Mouse (Mus musculus) stomach, embryonic 16.5 days (tissue): Measurements from ENCODE around the gene Ppp1r16b. TPM values are rescaled to one million over a fixed set of nuclear protein-coding genes. Genes with fewer than 3 reads are reported as not detected.

ENCODE experiments used
- ATAC-seq: fragments of 200-750 bp; cut with Nextera tagmentation; 2 replicates; pipeline ENCODE4 v1.8.0; 2017; ENCODE audit warnings: moderate number of reproducible peaks, moderate TSS enrichment; ENCODE audit not compliant: insufficient read depth, low FRiP score
- H3K27ac ChIP-seq: fragments of 300-500 bp; sonication (generic); 2 replicates; pipeline ENCODE4 v1.5.1; 2014; ENCODE audit warnings: low read length
- H3K27me3 ChIP-seq: fragments of 300-500 bp; sonication (generic); 2 replicates; pipeline ENCODE4 v1.6.1; 2014; ENCODE audit warnings: low read length, control low read depth, mixed read lengths; ENCODE audit not compliant: control insufficient read depth, insufficient read depth
- H3K36me3 ChIP-seq: fragments of 300-500 bp; sonication (generic); 2 replicates; pipeline ENCODE4 v1.6.1; 2014; ENCODE audit warnings: low read length; ENCODE audit not compliant: control insufficient read depth, insufficient read depth
- H3K4me1 ChIP-seq: fragments of 300-500 bp; sonication (generic); 2 replicates; pipeline ENCODE4 v1.6.1; 2014; ENCODE audit warnings: low read length, control low read depth, mixed read lengths; ENCODE audit not compliant: control insufficient read depth, insufficient read depth
- H3K4me2 ChIP-seq: fragments of 300-500 bp; sonication (generic); 2 replicates; pipeline ENCODE4 v1.6.1; 2014; ENCODE audit warnings: low read depth, low read length, mixed read lengths
- H3K4me3 ChIP-seq: fragments of 300-500 bp; sonication (generic); replicated peaks from 2 replicates; pipeline ENCODE4 v1.5.1; 2014; ENCODE audit warnings: mild to moderate bottlenecking, low read length
- H3K9ac ChIP-seq: fragments of 300-500 bp; sonication (generic); 2 replicates; pipeline ENCODE4 v1.6.1; 2014; ENCODE audit warnings: low read length
- H3K9me3 ChIP-seq: fragments of 300-500 bp; sonication (generic); replicated peaks from 2 replicates; pipeline ENCODE4 v1.6.1; 2016; ENCODE audit warnings: low read length, control low read depth; ENCODE audit not compliant: control insufficient read depth
- WGBS: fragments of 180-500 bp; shearing (Covaris S2); extraction: QIAGEN DNeasy Blood & Tissue Kit; methylation state at CpG from one replicate; pipeline ENCODE4 v1.1.7; 2014; 5-methylcytosine and 5-hydroxymethylcytosine counted together
- polyA plus RNA-seq: library from polyadenylated mRNA; unstranded; fragments of >200 nt; fragmentation: Nextera tagmentation; extraction: Ambion mirVana; gene quantifications from 2 replicates; pipeline ENCODE4 v1.2.1, GENCODE M21; 2015

Gene Ppp1r16b
- polyA plus RNA-seq, 1 experiment from 2014 or later: 4.1 TPM

DNA sequence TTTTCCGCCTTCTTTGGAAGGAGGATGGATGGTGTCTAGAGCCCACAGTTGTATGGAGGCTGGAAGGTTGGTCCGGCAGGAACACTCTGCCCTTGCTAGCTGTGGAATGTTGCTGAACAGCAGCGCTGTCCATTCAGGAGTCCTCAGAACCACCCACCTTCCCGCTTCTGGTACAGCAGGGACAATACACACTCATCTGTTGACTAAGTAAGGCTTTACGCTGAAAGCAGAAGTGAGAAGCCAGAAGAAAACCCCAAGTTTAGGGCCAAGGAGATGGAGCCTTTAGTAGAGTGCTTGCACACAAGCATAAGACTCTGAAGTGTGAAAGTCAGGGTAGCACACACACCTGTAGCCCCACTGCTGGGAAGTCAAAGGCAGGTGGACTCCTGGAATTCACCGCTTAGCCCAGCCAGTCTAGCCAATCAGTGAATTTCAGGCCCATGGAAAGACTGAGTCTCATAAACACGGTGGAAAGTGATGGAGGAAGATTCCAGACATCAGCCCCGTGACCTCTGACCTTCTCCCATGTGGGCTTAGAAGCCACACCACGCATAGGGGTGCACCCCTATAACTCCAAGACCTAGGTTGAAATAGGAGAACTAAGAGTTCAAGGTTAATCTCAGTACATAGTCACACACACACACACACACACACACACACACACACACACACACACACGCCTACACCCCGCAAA is 17.3 kb downstream of the Ppp1r16b start:
- H3K4me3 ChIP-seq: no peak overlapping the region
- no peak overlapping the region for H3K4me2 ChIP-seq
- no peaks in the 10 kb centered on the region for H3K27me3 ChIP-seq
- H3K27ac ChIP-seq: no peak overlapping the region
- no peaks in the 10 kb centered on the region for H3K36me3 ChIP-seq
- no peak overlapping the region for H3K9ac ChIP-seq
- ATAC-seq: no peak
- WGBS: 52% methylated on average over 11 of the region's 11 CpGs
- no peaks in the 10 kb centered on the region for H3K9me3 ChIP-seq
- no peaks in the 10 kb centered on the region for H3K4me1 ChIP-seq

GRCm38 (mm10) chr2:158683038-158683413 is 17.8 kb downstream of the Ppp1r16b start:
- Histone ChIP-seq H3K9me3 (no peaks in the 10 kb centered on the region), H3K4me2 (no peak overlapping the region), H3K4me1 (no peaks in the 10 kb centered on the region), H3K9ac (no peak overlapping the region), H3K27me3 (no peaks in the 10 kb centered on the region), H3K4me3 (no peak overlapping the region), H3K36me3 (no peaks in the 10 kb centered on the region), H3K27ac (no peak overlapping the region)
- WGBS: 26% methylated on average over 4 of the region's 4 CpGs
- no peak for ATAC-seq

GRCm38 (mm10) chr2:158684247-158684843 is 19.1 kb downstream of the Ppp1r16b start:
- Histone ChIP-seq H3K4me3 (no peak overlapping the region), H3K27ac (no peak overlapping the region), H3K36me3 (no peaks in the 10 kb centered on the region), H3K27me3 (no peaks in the 10 kb centered on the region), H3K4me2 (no peak overlapping the region), H3K4me1 (no peaks in the 10 kb centered on the region), H3K9me3 (no peaks in the 10 kb centered on the region), H3K9ac (no peak overlapping the region)
- WGBS: 58% methylated on average over 9 of the region's 9 CpGs
- ATAC-seq: no peak

DNA sequence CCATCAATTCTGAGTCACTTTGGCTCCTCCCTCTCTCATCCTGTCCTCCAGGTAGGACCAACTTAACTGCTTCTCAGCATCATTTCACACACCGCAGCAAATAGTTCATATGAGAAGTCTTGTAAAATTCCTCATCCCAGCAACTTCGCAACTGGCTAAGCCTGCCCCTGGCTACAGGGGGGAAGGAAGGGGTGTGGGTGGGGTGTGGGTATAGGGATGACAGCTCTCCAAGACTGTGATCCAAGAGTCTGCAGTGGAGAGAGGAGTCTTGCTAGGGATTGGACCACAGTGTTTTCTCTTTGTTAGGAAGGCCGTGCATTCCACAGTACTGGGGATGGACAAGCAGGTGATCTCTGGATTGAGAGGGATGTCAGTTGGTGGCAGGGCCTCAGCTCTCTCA is 19.7 kb downstream of the Ppp1r16b start:
- Histone ChIP-seq H3K27me3 (no peaks in the 10 kb centered on the region), H3K36me3 (no peaks in the 10 kb centered on the region), H3K9me3 (no peaks in the 10 kb centered on the region), H3K9ac (no peak overlapping the region), H3K4me3 (no peak overlapping the region), H3K4me2 (no peak overlapping the region), H3K4me1 (no peaks in the 10 kb centered on the region), H3K27ac (no peak overlapping the region)
- WGBS: 77% methylated on average over 3 of the region's 3 CpGs
- no peak for ATAC-seq

- Histone ChIP-seq H3K36me3 (no peaks in the 10 kb centered on the region), H3K4me2 (no peak overlapping the region), H3K4me1 (no peaks in the 10 kb centered on the region), H3K4me3 (no peak overlapping the region), H3K9ac (no peak overlapping the region), H3K9me3 (no peaks in the 10 kb centered on the region), H3K27me3 (no peaks in the 10 kb centered on the region), H3K27ac (no peak overlapping the region)
- WGBS: 36% methylated on average over 2 of the region's 2 CpGs
- no peak for ATAC-seq
Measured at GRCm38 (mm10) chr2:158686394-158686793, 21.2 kb downstream of the Ppp1r16b start.

DNA sequence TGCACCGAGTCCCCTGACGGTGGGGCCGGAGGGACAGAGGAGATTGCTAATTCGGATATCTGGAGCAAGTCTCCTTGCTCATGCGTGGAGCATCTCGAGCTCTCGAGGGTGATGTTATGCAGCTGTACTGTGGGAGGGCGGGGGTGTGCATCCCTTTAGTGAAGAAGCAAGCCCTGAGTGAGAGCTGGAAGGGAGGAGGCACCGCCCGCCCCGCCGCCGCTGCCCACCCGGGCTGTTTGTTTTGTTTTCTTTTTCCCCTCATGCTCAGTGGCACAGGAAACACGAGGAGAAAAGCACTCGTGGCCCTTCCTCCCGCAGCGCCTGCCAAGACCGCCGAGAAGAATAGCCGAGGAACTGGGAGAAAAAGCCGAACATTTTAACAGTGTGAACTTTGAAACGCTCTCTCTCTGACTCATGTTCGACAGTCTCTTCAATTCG is 22.6 kb downstream of the Ppp1r16b start:
- Histone ChIP-seq H3K27ac (peak overlapping the region; percentile 32; the same call in 1 of the 2 replicates), H3K4me2 (peak overlapping the region; percentile 30; the same call in 1 of the 2 replicates), H3K27me3 (no peaks in the 10 kb centered on the region), H3K4me1 (no peaks in the 10 kb centered on the region), H3K4me3 (no peak overlapping the region; the same call in 1 of the 2 replicates), H3K36me3 (no peaks in the 10 kb centered on the region), H3K9me3 (no peaks in the 10 kb centered on the region), H3K9ac (no peak overlapping the region)
- ATAC-seq: peak; percentile 51
- WGBS: 40% methylated on average over 25 of the region's 25 CpGs

GRCm38 (mm10) chr2:158689060-158689459 is 23.9 kb downstream of the Ppp1r16b start:
- Histone ChIP-seq H3K36me3 (no peaks in the 10 kb centered on the region), H3K27ac (peak overlapping the region; percentile 32; the same call in 1 of the 2 replicates), H3K4me2 (no peak overlapping the region), H3K27me3 (no peaks in the 10 kb centered on the region), H3K4me1 (no peaks in the 10 kb centered on the region), H3K9ac (no peak overlapping the region), H3K4me3 (no peak overlapping the region), H3K9me3 (no peaks in the 10 kb centered on the region)
- no peak for ATAC-seq
- WGBS: 80% methylated on average over 5 of the region's 5 CpGs

GRCm38 (mm10) chr2:158689640-158690039 is 24.4 kb downstream of the Ppp1r16b start:
- Histone ChIP-seq H3K36me3 (no peaks in the 10 kb centered on the region), H3K4me2 (no peak overlapping the region), H3K9ac (no peak overlapping the region), H3K4me3 (no peak overlapping the region), H3K9me3 (no peaks in the 10 kb centered on the region), H3K27me3 (no peaks in the 10 kb centered on the region), H3K4me1 (no peaks in the 10 kb centered on the region), H3K27ac (no peak overlapping the region)
- WGBS: 68% methylated on average over 7 of the region's 7 CpGs
- no peak for ATAC-seq

DNA sequence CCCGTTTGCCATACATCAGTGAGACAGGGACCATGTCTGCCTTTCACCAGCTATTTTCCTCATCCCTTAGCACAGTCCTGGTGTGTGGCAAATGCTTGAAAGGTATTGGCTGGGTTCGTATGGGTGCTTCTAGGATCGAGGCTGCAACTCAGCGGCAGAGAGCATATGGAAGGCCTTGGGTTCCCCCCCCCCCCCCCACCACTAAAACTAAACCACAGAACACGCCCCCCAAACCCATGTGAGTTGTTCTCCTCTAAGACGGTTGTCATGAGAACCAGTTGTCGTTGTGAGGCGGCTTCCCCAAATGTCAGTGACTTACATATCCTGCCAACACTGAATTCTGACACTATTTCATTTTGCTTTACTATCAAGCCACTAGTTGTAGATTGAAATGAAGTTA is 24.9 kb downstream of the Ppp1r16b start:
- no peak overlapping the region for H3K4me3 ChIP-seq
- H3K27ac ChIP-seq: no peak overlapping the region
- no peaks in the 10 kb centered on the region for H3K27me3 ChIP-seq
- H3K4me1 ChIP-seq: no peaks in the 10 kb centered on the region
- WGBS: 65% methylated on average over 8 of the region's 8 CpGs
- H3K9me3 ChIP-seq: no peaks in the 10 kb centered on the region
- H3K9ac ChIP-seq: no peak overlapping the region
- ATAC-seq: no peak
- no peak overlapping the region for H3K4me2 ChIP-seq
- H3K36me3 ChIP-seq: no peaks in the 10 kb centered on the region
